Mouse (Mus musculus): ENCODE measurements around the gene Gss. TPM values are rescaled to one million over a fixed set of nuclear protein-coding genes. Genes with fewer than 3 reads are reported as not detected.

Gss gene
- polyA plus RNA-seq, 1 experiment from 2014 or later, result 18.1 TPM

DNA sequence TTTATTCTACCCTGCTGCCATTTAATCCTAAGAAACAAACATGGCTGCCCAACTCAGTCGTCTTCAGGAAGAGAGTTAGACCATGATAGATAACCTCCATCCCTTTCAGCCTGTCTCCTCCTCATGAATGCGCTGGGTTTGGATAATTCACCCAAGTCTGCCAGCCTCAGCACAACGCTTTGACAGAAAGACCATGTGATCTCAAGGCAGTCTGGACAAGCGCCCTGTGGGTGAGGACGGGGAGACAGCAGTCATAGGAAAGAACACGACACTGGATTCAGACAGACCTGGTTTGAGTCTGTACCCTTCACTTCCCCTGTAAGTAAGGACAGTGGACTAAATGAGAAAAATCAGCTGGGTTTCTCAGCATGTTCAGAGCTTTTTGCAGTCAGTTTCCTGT, 3.1 kb downstream of the Gss start:
- H3K4me2 ChIP-seq (ENCODE audit: low read depth, low read length, severe bottlenecking), result no peak overlapping the region
- no peak overlapping the region for H3K9ac ChIP-seq (ENCODE audit: low read length)
- no peaks in the 10 kb centered on the region for H3K9me3 ChIP-seq (ENCODE audit: control insufficient read depth, low read length)
- no peaks in the 10 kb centered on the region for H3K27me3 ChIP-seq (ENCODE audit: control insufficient read depth, insufficient read depth, low read length)
- H3K27ac ChIP-seq (ENCODE audit: low read depth, low read length), result no peak overlapping the region
- DNase-seq (ENCODE audit: low spot score), result no peak
- H3K36me3 ChIP-seq (ENCODE audit: control insufficient read depth, insufficient read depth, low read length), result no peaks in the 10 kb centered on the region
- ATAC-seq (replicated peaks; ENCODE audit: low FRiP score), result no peak
- no peak overlapping the region for H3K4me3 ChIP-seq (ENCODE audit: low read depth, low read length)
- H3K4me1 ChIP-seq (replicated peaks; ENCODE audit: control insufficient read depth, insufficient read depth, low read length), result no peaks in the 10 kb centered on the region; the same call in 1 of the 2 replicates
- 78% methylated on average over 6 of the region's 6 CpGs for whole genome bisulfite sequencing

GRCm38 (mm10) chr2:155588136-155588535, 4.5 kb downstream of the Gss start:
- Histone ChIP-seq H3K27ac (ENCODE audit: low read depth, low read length) (no peak overlapping the region), H3K36me3 (ENCODE audit: control insufficient read depth, insufficient read depth, low read length) (no peaks in the 10 kb centered on the region), H3K9me3 (ENCODE audit: control insufficient read depth, low read length) (no peaks in the 10 kb centered on the region), H3K4me2 (ENCODE audit: low read depth, low read length, severe bottlenecking) (no peak overlapping the region), H3K4me1 (replicated peaks; ENCODE audit: control insufficient read depth, insufficient read depth, low read length) (no peaks in the 10 kb centered on the region; the same call in 1 of the 2 replicates), H3K27me3 (ENCODE audit: control insufficient read depth, insufficient read depth, low read length) (no peaks in the 10 kb centered on the region), H3K9ac (ENCODE audit: low read length) (no peak overlapping the region), H3K4me3 (ENCODE audit: low read depth, low read length) (no peak overlapping the region)
- no peak for DNase-seq (ENCODE audit: low spot score)
- ATAC-seq (replicated peaks; ENCODE audit: low FRiP score), result no peak
- WGBS, result 76% methylated on average over 3 of the region's 3 CpGs

DNA sequence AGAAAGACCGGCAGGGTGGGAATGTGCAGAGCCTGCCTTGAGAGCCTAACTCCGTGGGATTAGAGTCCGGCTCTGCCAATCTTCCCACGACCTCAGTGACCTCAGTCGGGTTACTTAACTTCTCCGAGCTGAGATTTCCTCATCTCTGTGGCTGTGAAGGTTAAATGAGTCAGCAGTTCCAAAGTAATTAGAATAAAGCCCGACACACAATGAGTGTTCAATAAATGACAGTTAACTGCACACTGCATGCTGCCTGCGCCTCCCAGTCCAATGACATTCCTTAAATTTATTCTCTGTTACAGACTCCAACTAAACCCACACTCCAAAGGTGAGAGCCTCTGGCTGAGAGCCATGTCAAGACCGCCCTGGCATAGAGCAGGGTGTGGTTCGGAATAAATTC, 7.1 kb downstream of the Gss start:
- H3K36me3 ChIP-seq (ENCODE audit: control insufficient read depth, insufficient read depth, low read length), result no peaks in the 10 kb centered on the region
- H3K27ac ChIP-seq (ENCODE audit: low read depth, low read length), result no peak overlapping the region
- H3K4me3 ChIP-seq (ENCODE audit: low read depth, low read length), result no peak overlapping the region
- WGBS, result 34% methylated on average over 10 of the region's 10 CpGs
- DNase-seq (ENCODE audit: low spot score), result no peak
- H3K9me3 ChIP-seq (ENCODE audit: control insufficient read depth, low read length), result no peaks in the 10 kb centered on the region
- H3K4me1 ChIP-seq (replicated peaks; ENCODE audit: control insufficient read depth, insufficient read depth, low read length), result no peaks in the 10 kb centered on the region; the same call in 1 of the 2 replicates
- no peak for ATAC-seq (replicated peaks; ENCODE audit: low FRiP score)
- H3K4me2 ChIP-seq (ENCODE audit: low read depth, low read length, severe bottlenecking), result no peak overlapping the region
- no peak overlapping the region for H3K9ac ChIP-seq (ENCODE audit: low read length)
- H3K27me3 ChIP-seq (ENCODE audit: control insufficient read depth, insufficient read depth, low read length), result no peaks in the 10 kb centered on the region

GRCm38 (mm10) chr2:155585082-155585481, 7.5 kb downstream of the Gss start:
- Histone ChIP-seq H3K27me3 (ENCODE audit: control insufficient read depth, insufficient read depth, low read length) (no peaks in the 10 kb centered on the region), H3K4me2 (ENCODE audit: low read depth, low read length, severe bottlenecking) (no peak overlapping the region), H3K4me1 (replicated peaks; ENCODE audit: control insufficient read depth, insufficient read depth, low read length) (no peaks in the 10 kb centered on the region; the same call in 1 of the 2 replicates), H3K36me3 (ENCODE audit: control insufficient read depth, insufficient read depth, low read length) (no peaks in the 10 kb centered on the region), H3K27ac (ENCODE audit: low read depth, low read length) (no peak overlapping the region), H3K9ac (ENCODE audit: low read length) (no peak overlapping the region), H3K4me3 (ENCODE audit: low read depth, low read length) (no peak overlapping the region), H3K9me3 (ENCODE audit: control insufficient read depth, low read length) (no peaks in the 10 kb centered on the region)
- DNase-seq (ENCODE audit: low spot score) (no peak), ATAC-seq (replicated peaks; ENCODE audit: low FRiP score) (no peak)
- 68% methylated on average over 9 of the region's 9 CpGs for WGBS

- ATAC-seq (replicated peaks; ENCODE audit: low FRiP score) (0 out of 2 replicates have a peak, but pooled peaks have one; percentile 49), DNase-seq (ENCODE audit: low spot score) (peak; percentile 77)
- Histone ChIP-seq H3K4me2 (ENCODE audit: low read depth, low read length, severe bottlenecking) (no peak overlapping the region), H3K9me3 (ENCODE audit: control insufficient read depth, low read length) (no peaks in the 10 kb centered on the region), H3K4me1 (replicated peaks; ENCODE audit: control insufficient read depth, insufficient read depth, low read length) (no peaks in the 10 kb centered on the region; the same call in 1 of the 2 replicates), H3K27ac (ENCODE audit: low read depth, low read length) (no peak overlapping the region), H3K36me3 (ENCODE audit: control insufficient read depth, insufficient read depth, low read length) (no peaks in the 10 kb centered on the region), H3K9ac (ENCODE audit: low read length) (no peak overlapping the region), H3K27me3 (ENCODE audit: control insufficient read depth, insufficient read depth, low read length) (no peaks in the 10 kb centered on the region), H3K4me3 (ENCODE audit: low read depth, low read length) (no peak overlapping the region)
- WGBS, result 42% methylated on average over 5 of the region's 5 CpGs
Observed at GRCm38 (mm10) chr2:155583927-155584530, 8.6 kb downstream of the Gss start.

GRCm38 (mm10) chr2:155582996-155583395, 9.6 kb downstream of the Gss start:
- H3K9me3 ChIP-seq (ENCODE audit: control insufficient read depth, low read length), result no peaks in the 10 kb centered on the region
- WGBS, result 87% methylated on average over 5 of the region's 5 CpGs

GRCm38 (mm10) chr2:155582384-155582995, 10.1 kb downstream of the Gss start:
- Histone ChIP-seq H3K27ac (ENCODE audit: low read depth, low read length) (no peak overlapping the region), H3K9ac (ENCODE audit: low read length) (no peak overlapping the region), H3K36me3 (ENCODE audit: control insufficient read depth, insufficient read depth, low read length) (no peaks in the 10 kb centered on the region), H3K4me1 (replicated peaks; ENCODE audit: control insufficient read depth, insufficient read depth, low read length) (no peaks in the 10 kb centered on the region; the same call in 1 of the 2 replicates), H3K4me3 (ENCODE audit: low read depth, low read length) (no peak overlapping the region), H3K4me2 (ENCODE audit: low read depth, low read length, severe bottlenecking) (no peak overlapping the region), H3K27me3 (ENCODE audit: control insufficient read depth, insufficient read depth, low read length) (no peaks in the 10 kb centered on the region), H3K9me3 (ENCODE audit: control insufficient read depth, low read length) (no peaks in the 10 kb centered on the region)
- DNase-seq (ENCODE audit: low spot score) (peak; percentile 28), ATAC-seq (replicated peaks; ENCODE audit: low FRiP score) (no peak)
- 78% methylated on average over 4 of the region's 4 CpGs for WGBS

More at GRCm38 (mm10) chr2:155582996-155583395, 9.6 kb downstream of the Gss start:
- no peak overlapping the region for H3K4me3 ChIP-seq (ENCODE audit: low read depth, low read length)
- H3K36me3 ChIP-seq (ENCODE audit: control insufficient read depth, insufficient read depth, low read length), result no peaks in the 10 kb centered on the region
- no peak overlapping the region for H3K4me2 ChIP-seq (ENCODE audit: low read depth, low read length, severe bottlenecking)
- H3K4me1 ChIP-seq (replicated peaks; ENCODE audit: control insufficient read depth, insufficient read depth, low read length), result no peaks in the 10 kb centered on the region; the same call in 1 of the 2 replicates
- H3K27me3 ChIP-seq (ENCODE audit: control insufficient read depth, insufficient read depth, low read length), result no peaks in the 10 kb centered on the region
- no peak overlapping the region for H3K27ac ChIP-seq (ENCODE audit: low read depth, low read length)
- DNase-seq (ENCODE audit: low spot score) (peak; percentile 20), ATAC-seq (replicated peaks; ENCODE audit: low FRiP score) (no peak)
- H3K9ac ChIP-seq (ENCODE audit: low read length), result no peak overlapping the region

DNA sequence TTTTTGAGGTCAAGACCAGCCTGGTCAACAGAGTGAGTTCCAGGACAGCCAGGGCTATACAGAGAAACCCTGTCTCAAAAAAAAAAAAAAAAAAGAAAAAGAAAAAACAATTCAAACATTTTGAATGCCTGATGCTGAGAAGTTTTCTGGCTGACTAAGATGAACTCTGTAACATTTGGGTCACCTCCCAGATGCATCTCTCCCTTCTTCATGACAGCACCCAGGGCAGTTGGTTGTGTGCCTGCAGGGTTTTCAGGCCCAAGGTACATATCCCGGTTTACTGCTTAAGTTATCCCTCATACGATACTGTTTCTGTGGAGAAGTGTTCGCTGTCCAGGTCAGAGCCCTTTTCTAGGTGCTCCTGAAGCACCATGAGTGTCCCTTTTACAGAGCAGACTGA, 12.3 kb downstream of the Gss start:
- WGBS, result 98% methylated on average over 3 of the region's 3 CpGs
- H3K27me3 ChIP-seq (ENCODE audit: control insufficient read depth, insufficient read depth, low read length), result no peaks in the 10 kb centered on the region
- DNase-seq (ENCODE audit: low spot score) (peak; percentile 30), ATAC-seq (replicated peaks; ENCODE audit: low FRiP score) (no peak)
- H3K9ac ChIP-seq (ENCODE audit: low read length), result no peak overlapping the region
- no peak overlapping the region for H3K4me3 ChIP-seq (ENCODE audit: low read depth, low read length)
- H3K9me3 ChIP-seq (ENCODE audit: control insufficient read depth, low read length), result no peaks in the 10 kb centered on the region
- no peaks in the 10 kb centered on the region for H3K36me3 ChIP-seq (ENCODE audit: control insufficient read depth, insufficient read depth, low read length)
- H3K27ac ChIP-seq (ENCODE audit: low read depth, low read length), result no peak overlapping the region
- H3K4me2 ChIP-seq (ENCODE audit: low read depth, low read length, severe bottlenecking), result no peak overlapping the region
- H3K4me1 ChIP-seq (replicated peaks; ENCODE audit: control insufficient read depth, insufficient read depth, low read length), result no peaks in the 10 kb centered on the region

DNA sequence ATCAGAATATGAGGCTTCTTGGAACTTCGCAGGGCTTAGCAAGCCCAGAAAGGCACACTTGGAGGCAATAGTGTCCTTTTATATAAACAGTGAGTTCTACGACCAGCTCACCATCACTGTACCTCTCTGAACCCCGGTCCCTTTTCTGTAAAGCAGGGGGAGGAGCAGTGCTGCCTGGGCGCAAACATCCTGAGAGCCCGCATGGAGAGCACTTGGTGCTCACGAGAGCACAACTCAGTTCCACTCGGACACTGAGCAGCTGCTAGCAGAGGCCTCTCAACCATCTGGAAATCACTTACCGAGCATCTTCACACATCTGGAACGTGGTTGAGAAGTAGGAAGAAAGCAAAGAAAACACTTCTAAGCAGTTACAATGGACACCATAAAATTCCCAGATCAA, 16.0 kb downstream of the Gss start:
- no peaks in the 10 kb centered on the region for H3K9me3 ChIP-seq (ENCODE audit: control insufficient read depth, low read length)
- no peak overlapping the region for H3K9ac ChIP-seq (ENCODE audit: low read length)
- ATAC-seq (replicated peaks; ENCODE audit: low FRiP score), result no peak
- 89% methylated on average over 9 of the region's 9 CpGs for WGBS
- DNase-seq (ENCODE audit: low spot score), result peak; percentile 27
- no peaks in the 10 kb centered on the region for H3K27me3 ChIP-seq (ENCODE audit: control insufficient read depth, insufficient read depth, low read length)
- no peaks in the 10 kb centered on the region for H3K36me3 ChIP-seq (ENCODE audit: control insufficient read depth, insufficient read depth, low read length)
- no peaks in the 10 kb centered on the region for H3K4me1 ChIP-seq (replicated peaks; ENCODE audit: control insufficient read depth, insufficient read depth, low read length)
- no peak overlapping the region for H3K27ac ChIP-seq (ENCODE audit: low read depth, low read length)
- H3K4me2 ChIP-seq (ENCODE audit: low read depth, low read length, severe bottlenecking), result no peak overlapping the region
- no peak overlapping the region for H3K4me3 ChIP-seq (ENCODE audit: low read depth, low read length)
